Mouse (Mus musculus) stomach, postnatal 0 days (tissue): ENCODE results near the gene Otulin. TPM values are rescaled to one million over a fixed set of nuclear protein-coding genes. Genes with fewer than 3 reads are reported as not detected.

ENCODE experiments used
- ATAC-seq: fragments of 200-750 bp; cut with Nextera tagmentation; 2 replicates; pipeline ENCODE4 v1.8.0; 2017; ENCODE audit not compliant: low FRiP score, low TSS enrichment
- DNase-seq: peaks from one replicate; pipeline ENCODE4 v3.0.0-alpha.2; 2016; ENCODE audit warnings: low spot score
- H3K27ac ChIP-seq: fragments of 300-500 bp; sonication (generic); replicated peaks from 2 replicates; pipeline ENCODE4 v1.5.1; 2014; ENCODE audit warnings: mild to moderate bottlenecking, control low read depth
- H3K27me3 ChIP-seq: fragments of 300-500 bp; sonication (generic); 2 replicates; pipeline ENCODE4 v1.6.1; 2014; ENCODE audit warnings: low read length; ENCODE audit not compliant: control insufficient read depth, insufficient read depth
- H3K36me3 ChIP-seq: fragments of 300-500 bp; sonication (generic); 2 replicates; pipeline ENCODE4 v1.6.1; 2014; ENCODE audit warnings: low read length, mixed read lengths; ENCODE audit not compliant: control insufficient read depth, insufficient read depth
- H3K4me1 ChIP-seq: fragments of 300-500 bp; sonication (generic); replicated peaks from 2 replicates; pipeline ENCODE4 v1.6.1; 2014; ENCODE audit warnings: antibody characterized with exemption; ENCODE audit not compliant: control insufficient read depth, insufficient read depth
- H3K4me2 ChIP-seq: fragments of 300-500 bp; sonication (generic); replicated peaks from 2 replicates; pipeline ENCODE4 v1.6.1; 2014; ENCODE audit warnings: low read depth, mild to moderate bottlenecking, control low read depth, moderate library complexity
- H3K4me3 ChIP-seq: fragments of 300-500 bp; sonication (generic); 2 replicates; pipeline ENCODE4 v1.5.1; 2014; ENCODE audit warnings: low read depth, low read length, control low read depth
- H3K9ac ChIP-seq: fragments of 300-500 bp; sonication (generic); 2 replicates; pipeline ENCODE4 v1.6.1; 2014; ENCODE audit warnings: mild to moderate bottlenecking, low read length, control low read depth, mixed read lengths
- H3K9me3 ChIP-seq: fragments of 300-500 bp; sonication (generic); 2 replicates; pipeline ENCODE4 v1.6.1; 2016; ENCODE audit warnings: low read length; ENCODE audit not compliant: control insufficient read depth
- CTCF ChIP-seq: IDR thresholded peaks from 2 replicates; pipeline ENCODE4 v1.5.1; 2016; ENCODE audit warnings: antibody characterized with exemption, low read depth, mild to moderate bottlenecking, moderate library complexity
- EP300 ChIP-seq: optimal IDR thresholded peaks from 2 replicates; pipeline ENCODE3; 2016; ENCODE audit warnings: antibody characterized with exemption
- WGBS: fragments of 180-500 bp; shearing (Covaris S2); extraction: QIAGEN DNeasy Blood & Tissue Kit; methylation state at CpG from one replicate; pipeline ENCODE4 v1.1.7; 2014; 5-methylcytosine and 5-hydroxymethylcytosine counted together
- polyA plus RNA-seq: library from polyadenylated mRNA; unstranded; fragments of >200 nt; fragmentation: Nextera tagmentation; extraction: Ambion mirVana; gene quantifications from 2 replicates; pipeline ENCODE4 v1.2.1, GENCODE M21; 2015

Gene Otulin
- polyA plus RNA-seq, 1 experiment from 2014 or later, result 23.7 TPM

DNA sequence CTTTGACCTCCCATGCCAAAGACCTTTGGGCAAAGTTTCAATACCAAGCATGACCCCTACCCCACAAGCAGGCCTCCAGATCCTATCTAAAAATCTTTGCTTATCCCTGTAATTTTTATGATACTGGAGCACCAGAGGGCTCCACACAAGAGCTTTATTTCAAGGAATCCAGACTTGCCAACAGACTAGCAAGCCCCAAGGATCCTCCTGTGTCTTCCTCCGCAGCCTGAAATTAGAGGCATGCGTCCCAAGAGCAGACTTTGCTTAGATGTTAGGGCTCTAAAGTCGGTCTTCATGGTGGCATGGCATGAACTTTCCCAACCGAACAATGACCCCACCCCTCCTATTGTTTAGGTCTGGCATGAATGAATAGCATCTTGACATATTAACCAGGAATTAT lies 94.8 kb downstream of the Otulin start:
- no peak for ATAC-seq
- TF ChIP-seq EP300 (no peak), CTCF (no peak)

DNA sequence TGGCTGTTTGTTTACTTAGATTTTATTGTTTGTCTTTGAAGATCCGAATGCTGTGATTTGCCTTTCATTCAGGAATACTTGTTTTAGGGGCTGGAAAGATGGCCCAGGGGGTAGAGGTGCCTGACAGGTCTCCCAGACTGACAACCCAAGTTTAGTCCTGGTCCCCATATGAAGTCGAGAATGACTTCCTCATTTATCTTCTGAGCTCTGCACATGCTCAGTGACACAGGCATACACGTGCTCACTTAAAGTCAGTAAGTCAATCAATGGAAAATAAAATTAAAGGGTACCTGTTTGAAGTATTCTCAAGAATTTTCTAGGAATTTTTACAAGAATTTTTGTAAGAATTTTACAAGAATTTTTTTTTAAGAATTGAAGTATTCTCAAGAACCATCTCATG lies 97.5 kb downstream of the Otulin start:
- no peak overlapping the region for H3K27ac ChIP-seq
- 0 out of 2 replicates have a peak, but pooled peaks cover 2% of the 10 kb centered on the region for H3K4me1 ChIP-seq
- no peak for TF ChIP-seq EP300
- no peak for TF ChIP-seq CTCF
- no peaks in the 10 kb centered on the region for H3K36me3 ChIP-seq
- H3K9ac ChIP-seq, result no peak overlapping the region
- no peaks in the 10 kb centered on the region for H3K9me3 ChIP-seq
- H3K27me3 ChIP-seq, result no peaks in the 10 kb centered on the region
- WGBS, result 45% methylated on average over 3 of the region's 3 CpGs
- H3K4me2 ChIP-seq, result no peak overlapping the region
- H3K4me3 ChIP-seq, result no peak overlapping the region
- DNase-seq (no peak), ATAC-seq (no peak)

More for the DNA sequence above, 94.8 kb downstream of the Otulin start:
- Histone ChIP-seq H3K9me3 (no peaks in the 10 kb centered on the region), H3K9ac (no peak overlapping the region), H3K4me1 (no peaks in the 10 kb centered on the region), H3K4me3 (no peak overlapping the region), H3K4me2 (no peak overlapping the region), H3K27me3 (no peaks in the 10 kb centered on the region), H3K36me3 (no peaks in the 10 kb centered on the region), H3K27ac (no peak overlapping the region)
- 77% methylated on average over 4 of the region's 4 CpGs for WGBS
- no peak for DNase-seq

DNA sequence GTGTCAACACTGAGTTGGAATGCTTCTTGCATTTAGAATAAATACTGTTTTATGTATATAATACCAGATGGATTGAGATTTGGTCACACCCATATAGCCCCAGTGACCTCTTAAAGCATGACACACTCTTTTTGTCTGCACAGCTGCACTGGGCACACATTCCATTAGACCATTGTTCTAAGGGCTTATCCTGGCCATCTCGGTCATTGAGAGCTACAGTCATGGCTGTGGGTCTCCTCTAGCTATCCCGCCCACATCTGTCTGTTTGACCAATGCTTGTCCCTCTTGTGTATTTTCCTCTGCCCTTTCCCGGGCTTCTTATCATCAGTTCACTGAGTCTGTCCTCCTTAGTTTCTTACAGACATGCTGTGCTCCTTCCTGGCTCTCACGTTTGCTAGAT lies 100.5 kb downstream of the Otulin start:
- DNase-seq (peak; percentile 24), ATAC-seq (peak; percentile 86; the same call in 1 of the 2 replicates)
- WGBS, result 43% methylated on average over 4 of the region's 4 CpGs
- no peak overlapping the region for H3K4me3 ChIP-seq
- TF ChIP-seq EP300 (no peak), CTCF (no peak)
- H3K4me1 ChIP-seq, result peaks cover 2% of the 10 kb centered on the region; the same call in 1 of the 2 replicates
- no peaks in the 10 kb centered on the region for H3K36me3 ChIP-seq
- no peaks in the 10 kb centered on the region for H3K27me3 ChIP-seq
- H3K4me2 ChIP-seq, result no peak overlapping the region
- no peak overlapping the region for H3K9ac ChIP-seq
- H3K27ac ChIP-seq, result no peak overlapping the region
- no peaks in the 10 kb centered on the region for H3K9me3 ChIP-seq

DNA sequence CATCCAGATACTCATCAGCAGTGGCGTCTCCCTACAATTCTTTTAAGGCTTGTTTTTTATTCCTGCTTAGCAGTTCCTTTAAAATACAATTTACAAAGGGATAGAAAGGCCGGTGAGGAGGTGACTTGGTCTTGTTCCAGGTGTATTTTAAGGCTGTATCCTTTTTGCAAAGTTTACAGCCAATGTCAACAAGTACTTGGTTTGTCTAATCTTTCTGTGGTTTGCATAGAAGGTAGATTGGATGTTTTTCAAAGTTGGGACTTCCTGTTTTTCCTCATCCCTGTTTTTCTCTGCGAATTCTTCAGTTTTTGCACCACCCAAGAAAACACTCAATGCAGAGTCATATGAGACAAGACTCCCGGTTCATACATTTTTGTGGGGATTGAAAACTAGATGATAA lies 101.6 kb downstream of the Otulin start:
- Histone ChIP-seq H3K9ac (no peak overlapping the region), H3K36me3 (no peaks in the 10 kb centered on the region), H3K4me3 (no peak overlapping the region), H3K4me1 (peaks cover 2% of the 10 kb centered on the region; the same call in 1 of the 2 replicates), H3K4me2 (no peak overlapping the region), H3K27ac (no peak overlapping the region), H3K9me3 (no peaks in the 10 kb centered on the region), H3K27me3 (no peaks in the 10 kb centered on the region)
- no peak for DNase-seq
- WGBS, result 52% methylated on average over 4 of the region's 4 CpGs
- no peak for ATAC-seq
- TF ChIP-seq CTCF (no peak), EP300 (no peak)

DNA sequence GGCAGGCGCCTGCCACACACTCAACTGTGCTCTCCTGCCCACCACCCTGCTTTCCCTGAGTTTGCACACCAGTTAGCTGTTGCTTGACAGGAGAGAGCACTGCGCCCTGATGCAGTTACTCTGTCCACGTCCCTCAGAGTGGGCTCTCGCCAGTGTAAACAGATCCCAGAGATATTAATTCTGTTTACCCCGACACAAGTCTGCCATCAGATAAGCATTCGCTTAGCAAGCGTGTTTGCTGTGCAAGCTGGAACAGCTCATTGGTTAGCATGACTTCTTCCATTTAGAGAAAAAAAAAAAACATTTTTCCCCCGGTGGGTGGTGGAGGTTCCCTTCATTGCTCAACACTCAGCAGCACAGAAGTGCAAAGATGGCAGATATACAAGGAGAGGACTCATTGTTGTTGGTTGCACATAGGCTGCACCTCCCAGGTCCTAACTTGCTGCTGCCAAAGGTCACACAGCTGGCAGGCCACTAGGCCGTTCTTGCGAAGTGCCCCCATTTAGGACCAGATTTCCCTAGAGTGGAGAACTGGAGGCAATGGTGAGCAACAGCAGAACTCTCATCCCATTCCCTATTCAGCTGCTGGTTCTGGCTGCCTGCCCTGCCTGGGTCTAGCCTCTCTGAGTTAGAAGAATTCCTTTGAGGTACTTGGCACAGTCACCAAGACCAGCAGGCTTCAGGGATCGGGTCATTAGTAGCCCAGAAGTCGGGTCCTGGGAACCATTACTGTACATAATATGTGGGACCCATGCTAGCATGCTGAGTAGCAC lies 105.1 kb downstream of the Otulin start:
- Histone ChIP-seq H3K27ac (no peak overlapping the region), H3K4me2 (no peak overlapping the region), H3K36me3 (no peaks in the 10 kb centered on the region), H3K4me3 (no peak overlapping the region), H3K9me3 (no peaks in the 10 kb centered on the region), H3K9ac (no peak overlapping the region), H3K27me3 (no peaks in the 10 kb centered on the region), H3K4me1 (peaks cover 2% of the 10 kb centered on the region; the same call in 1 of the 2 replicates)
- WGBS, result 39% methylated on average over 12 of the region's 12 CpGs
- ATAC-seq (no peak), DNase-seq (no peak)
- TF ChIP-seq CTCF (no peak), EP300 (no peak)

DNA sequence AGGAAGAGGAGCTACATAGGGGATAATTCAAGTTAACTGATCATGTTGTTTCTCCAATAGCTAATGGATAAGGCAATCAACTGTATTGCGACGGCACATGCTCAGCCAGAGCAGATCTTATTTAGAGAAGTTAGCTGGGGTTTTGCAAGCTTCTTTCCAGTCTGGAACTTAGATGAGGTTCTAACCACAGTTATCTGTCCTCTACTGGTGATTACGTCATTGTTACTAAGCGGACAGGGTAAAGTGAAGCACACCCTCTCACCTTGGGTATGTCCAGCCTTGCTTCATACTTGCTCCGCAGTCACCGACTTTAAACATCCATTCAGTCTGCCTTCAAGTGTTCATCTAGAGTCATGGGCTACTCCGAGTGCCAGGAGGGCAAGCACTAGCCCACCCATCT lies 110.6 kb downstream of the Otulin start:
- no peak for DNase-seq
- Histone ChIP-seq H3K27me3 (no peaks in the 10 kb centered on the region), H3K4me3 (no peak overlapping the region), H3K9me3 (no peaks in the 10 kb centered on the region), H3K4me2 (no peak overlapping the region), H3K4me1 (no peaks in the 10 kb centered on the region), H3K27ac (no peak overlapping the region), H3K9ac (no peak overlapping the region), H3K36me3 (no peaks in the 10 kb centered on the region)
- no peak for TF ChIP-seq CTCF
- TF ChIP-seq EP300, result no peak
- no peak for ATAC-seq
- WGBS, result 94% methylated on average over 7 of the region's 7 CpGs
